Mouse (Mus musculus) spleen, postnatal 4 days (tissue): Measurements from ENCODE around the gene Bicc1.

Experiments
- DNase-seq, 2 experiments: peaks; one replicate each; pipeline ENCODE4 v3.0.0; 2022; ENCODE audit warnings: low spot score in 2 of 2

Bicc1 gene

DNA sequence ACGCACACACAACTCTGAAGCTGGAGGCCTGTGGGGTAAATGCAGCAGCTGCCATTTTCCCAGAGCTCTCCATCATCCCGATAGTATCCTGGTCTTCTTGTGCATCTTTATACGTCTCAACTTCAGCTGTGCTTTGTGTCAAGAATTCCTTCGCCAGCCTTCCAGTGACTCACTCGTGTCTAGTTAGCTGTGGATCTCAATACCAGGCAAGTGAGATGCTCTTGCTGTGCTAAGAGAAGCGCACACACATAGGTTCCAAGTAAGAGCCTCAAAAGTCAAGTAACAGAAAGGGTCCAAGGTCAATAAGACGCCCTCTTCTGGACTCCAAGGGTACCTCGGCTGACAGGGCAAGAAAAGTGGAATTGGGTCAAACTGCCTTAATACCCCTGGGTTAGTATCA, 37.0 kb downstream of the Bicc1 start:
- DNase-seq = no peak

GRCm38 (mm10) chr10:71120769-71121165, 38.7 kb downstream of the Bicc1 start:
- no peak for DNase-seq

- no peak for DNase-seq
Measured at GRCm38 (mm10) chr10:71120121-71120768, 39.3 kb downstream of the Bicc1 start.

GRCm38 (mm10) chr10:71119120-71119847, 40.2 kb downstream of the Bicc1 start:
- DNase-seq = no peak

GRCm38 (mm10) chr10:71117766-71118165, 41.7 kb downstream of the Bicc1 start:
- no peak for DNase-seq

DNA sequence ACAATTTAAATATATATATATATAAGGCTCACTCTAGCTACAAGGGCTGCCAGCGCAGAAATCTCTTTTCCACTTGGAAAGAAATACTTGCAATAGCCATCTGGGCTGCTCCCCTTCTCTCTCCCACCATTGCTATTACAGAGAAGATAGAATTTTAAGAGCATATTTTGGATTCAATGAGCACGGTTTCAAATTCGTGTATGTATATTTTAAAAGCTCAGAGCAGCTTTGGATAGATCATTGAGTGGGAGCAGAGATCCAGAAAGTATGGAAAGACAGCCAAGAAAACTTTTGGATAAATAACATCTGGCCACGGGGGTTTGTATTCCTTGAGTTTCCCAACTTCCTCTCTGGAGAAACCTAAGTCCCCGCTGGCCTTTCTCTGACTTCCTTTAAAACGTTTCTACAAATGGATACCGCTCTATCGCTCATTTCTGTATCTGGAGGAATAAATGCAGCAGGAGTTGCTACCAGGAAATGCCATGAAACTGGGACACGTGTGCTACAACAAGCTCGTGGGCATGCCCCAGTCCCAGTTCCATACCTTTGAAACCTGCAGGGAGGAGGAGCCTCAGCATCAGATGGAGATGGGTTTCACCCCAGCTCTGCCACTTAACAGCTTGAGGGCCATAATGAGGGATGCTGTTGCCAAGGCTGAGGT, 45.1 kb downstream of the Bicc1 start:
- no peak for DNase-seq

DNA sequence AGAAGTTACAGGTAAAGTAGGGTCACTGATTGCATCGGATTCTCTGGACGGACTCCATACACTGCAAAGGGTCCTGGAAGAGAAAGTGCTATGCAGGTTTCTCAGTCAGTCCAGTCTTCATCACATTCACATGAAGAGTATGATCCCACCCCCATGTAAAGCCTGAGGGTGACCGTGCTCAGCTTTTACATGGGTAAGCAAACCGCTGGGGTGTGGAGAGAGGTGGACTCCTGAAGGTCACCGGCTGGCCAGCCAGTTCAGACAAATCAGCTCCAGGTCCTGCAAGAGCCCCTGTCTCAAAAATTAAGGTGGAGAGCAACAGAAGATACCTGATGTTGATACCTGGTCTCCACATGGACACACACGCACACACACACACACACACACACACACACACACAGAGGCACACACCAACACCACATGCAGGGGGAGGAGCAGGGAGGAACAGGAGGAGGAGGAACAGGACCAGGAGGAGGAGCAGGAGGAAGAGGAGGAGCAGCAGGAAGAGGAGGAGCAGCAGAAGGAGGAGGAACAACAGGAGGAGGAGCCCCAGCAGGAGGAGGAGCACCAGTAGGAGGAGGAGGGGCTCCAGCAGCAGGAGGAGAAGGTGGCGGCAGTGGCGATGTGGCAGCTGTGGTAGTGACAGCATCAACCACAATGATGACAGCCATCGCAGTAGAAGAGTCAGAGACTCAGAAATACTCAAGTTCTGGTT, 52.9 kb downstream of the Bicc1 start:
- no peak for DNase-seq

GRCm38 (mm10) chr10:71104791-71105190, 54.7 kb downstream of the Bicc1 start:
- DNase-seq = no peak

- DNase-seq = no peak
Measured at GRCm38 (mm10) chr10:71100815-71101499, 58.5 kb downstream of the Bicc1 start.

GRCm38 (mm10) chr10:71094707-71095254, 64.7 kb downstream of the Bicc1 start:
- DNase-seq = no peak

DNA sequence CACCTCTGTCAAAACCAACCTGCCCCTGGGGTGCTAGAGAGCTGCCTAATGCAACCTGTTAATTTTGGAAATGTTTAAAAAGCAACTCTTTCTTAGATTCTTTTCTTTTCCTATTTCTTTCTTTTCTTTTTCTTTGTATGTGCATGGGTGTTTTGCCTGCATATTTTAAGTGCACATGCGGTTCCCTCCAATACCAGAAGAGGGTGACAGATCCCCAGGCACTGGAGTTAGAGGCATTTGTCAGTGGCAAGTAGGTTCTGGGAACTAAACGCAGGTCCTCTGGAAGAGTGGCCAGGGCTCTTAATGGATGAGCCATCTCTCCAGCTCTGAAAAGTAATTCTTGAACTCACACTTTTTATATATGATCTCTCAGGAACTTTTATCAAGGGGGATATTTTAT, 66.2 kb downstream of the Bicc1 start:
- DNase-seq = no peak

- DNase-seq = no peak
Measured at GRCm38 (mm10) chr10:71087359-71087716, 72.2 kb downstream of the Bicc1 start.

GRCm38 (mm10) chr10:71086571-71087358, 72.7 kb downstream of the Bicc1 start:
- no peak for DNase-seq

DNA sequence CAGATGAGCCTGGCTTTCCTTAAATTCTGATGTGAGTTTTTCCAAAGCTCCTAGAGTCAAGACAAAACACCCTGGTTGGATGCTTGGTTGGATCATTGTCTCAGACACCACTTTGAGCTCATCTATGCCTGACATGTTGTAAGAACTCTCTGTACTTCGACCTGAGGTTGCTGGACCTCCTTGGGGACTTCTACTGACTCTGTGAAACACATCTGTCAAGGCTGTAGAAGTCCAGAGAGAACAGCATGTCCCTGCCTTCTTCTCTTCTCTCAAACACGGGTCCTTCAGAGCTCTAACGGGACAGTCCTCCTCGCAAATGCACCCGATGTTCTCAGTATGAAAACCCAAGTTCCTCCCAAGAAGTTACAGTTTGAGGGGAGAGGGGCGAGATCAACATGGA, 76.5 kb downstream of the Bicc1 start:
- DNase-seq = no peak

GRCm38 (mm10) chr10:71078856-71079255, 80.6 kb downstream of the Bicc1 start:
- DNase-seq = no peak

DNA sequence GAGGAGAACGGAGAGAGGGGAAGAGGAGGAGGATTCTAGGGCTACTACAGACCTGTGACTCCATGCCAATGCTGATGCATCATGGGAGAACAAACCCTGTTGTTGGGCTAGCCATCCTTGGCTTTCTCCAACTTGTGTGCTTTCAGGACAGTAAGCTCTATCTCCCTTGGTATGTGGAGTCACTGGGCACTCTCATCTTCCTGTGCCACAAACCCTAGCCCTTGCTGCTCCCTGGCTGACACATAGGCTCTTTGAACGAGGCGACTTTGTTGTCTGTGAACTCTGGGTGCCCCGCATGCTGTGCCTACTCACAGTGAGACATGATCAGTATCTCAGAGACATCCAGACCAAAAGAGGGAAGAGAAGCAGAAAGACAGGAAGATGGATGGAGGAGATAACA, 94.5 kb downstream of the Bicc1 start:
- DNase-seq = no peak

DNA sequence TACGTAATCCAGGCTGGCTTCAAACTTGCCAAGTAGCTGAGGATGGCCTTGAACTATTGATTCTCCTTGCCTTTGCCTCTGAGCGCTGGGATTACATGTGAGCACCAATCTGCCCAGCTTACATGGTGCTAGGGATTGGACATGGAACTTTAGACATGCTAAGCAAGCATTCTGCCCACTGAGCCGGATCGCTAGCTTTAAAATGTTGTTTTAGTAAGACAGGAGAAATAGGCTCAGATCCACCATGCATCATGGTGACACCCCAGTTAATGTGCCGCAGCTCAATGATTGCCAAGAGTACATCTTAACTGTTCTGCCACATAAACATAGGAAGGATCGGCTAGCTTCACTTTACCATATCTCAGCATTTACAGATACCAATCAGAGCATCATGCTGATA, 94.9 kb downstream of the Bicc1 start:
- no peak for DNase-seq

- DNase-seq = no peak
Measured at GRCm38 (mm10) chr10:71062151-71062550, 97.3 kb downstream of the Bicc1 start.

DNA sequence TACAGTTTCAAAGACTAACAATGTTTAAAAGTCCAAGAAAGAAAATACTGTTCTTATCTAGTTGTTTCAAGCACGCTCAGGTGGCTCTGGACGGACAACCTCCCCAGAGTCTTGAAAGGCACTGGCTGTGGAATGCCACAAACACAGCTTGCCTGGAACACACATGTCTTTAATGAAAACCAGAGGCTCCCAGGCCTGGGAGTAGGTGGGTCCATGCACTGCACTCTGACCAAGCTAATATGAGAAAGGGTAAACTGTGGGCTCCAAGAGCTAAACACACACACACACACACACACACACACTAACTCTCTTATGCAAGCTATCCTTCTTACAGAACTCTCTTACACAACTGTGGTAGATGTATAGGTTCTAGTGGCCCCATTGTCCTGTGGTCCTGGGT, 99.2 kb downstream of the Bicc1 start:
- no peak for DNase-seq

DNA sequence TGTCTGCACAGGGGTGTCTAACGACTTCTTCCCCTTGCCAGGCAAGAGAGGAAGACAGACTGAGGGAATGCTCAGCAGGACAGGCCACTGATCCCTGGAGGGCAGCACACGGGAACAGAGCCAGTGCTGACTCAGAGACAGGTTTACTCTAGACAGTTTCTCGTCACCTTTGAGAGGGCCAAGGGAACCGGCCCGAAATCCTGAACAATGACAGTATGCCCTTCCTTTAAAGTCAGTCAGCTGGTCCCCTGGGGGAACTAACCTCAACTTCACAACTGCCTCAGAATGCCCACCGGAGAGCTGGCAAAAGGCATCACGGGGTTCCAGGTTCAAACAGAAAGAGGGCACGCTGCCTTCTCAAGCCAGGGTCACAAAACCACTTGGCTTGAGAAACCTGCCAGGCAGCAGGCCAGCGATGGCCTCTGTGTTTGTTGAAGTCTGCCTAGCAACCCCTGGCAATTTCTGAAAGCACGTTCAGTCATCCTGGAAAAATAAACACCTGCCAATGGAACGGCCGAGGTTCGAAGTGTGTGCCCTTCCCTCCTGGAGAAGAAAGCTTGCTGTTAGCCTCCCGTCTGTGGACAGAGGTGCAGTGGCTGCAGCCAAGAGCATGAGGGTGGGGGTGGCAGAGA, 100.8 kb downstream of the Bicc1 start:
- no peak for DNase-seq
